Mouse (Mus musculus): ENCODE results near the gene Gm4559. TPM values are rescaled to one million over a fixed set of nuclear protein-coding genes. Genes with fewer than 3 reads are reported as not detected.
"Not testable (repeated sequence)": the region's sequence is repeated elsewhere in the genome, so short reads cannot be mapped to it uniquely, and the experiment has no call there.

Gene Gm4559
- not detected in 2 replicates for polyA plus RNA-seq (2014; fragmentation: Nextera tagmentation; extraction: Ambion mirVana)

- H3K4me2 ChIP-seq (ENCODE audit: low read depth, low read length); ATAC-seq (ENCODE audit: low read depth); H3K27me3 ChIP-seq (replicated peaks; ENCODE audit: control insufficient read depth, insufficient read depth, low read length); H3K9ac ChIP-seq (ENCODE audit: low read depth, low read length); H3K27ac ChIP-seq (replicated peaks; ENCODE audit: low read depth, low read length); H3K4me3 ChIP-seq (ENCODE audit: low read depth, low read length); H3K9me3 ChIP-seq (ENCODE audit: control insufficient read depth, low read length); DNase-seq (ENCODE audit: low spot score); H3K4me1 ChIP-seq (ENCODE audit: control insufficient read depth, insufficient read depth, low read length); H3K36me3 ChIP-seq (ENCODE audit: control insufficient read depth, insufficient read depth, low read length): not testable (repeated sequence)
These were observed at the start of gene Gm4559 for GRCm38 (mm10) chr7:142274263-142274662. Gm4559 (minus strand) TSS chr7:142274363.

- Histone ChIP-seq H3K27ac (replicated peaks; ENCODE audit: low read depth, low read length) (peak overlapping the region; percentile 62; the same call in 1 of the 2 replicates), H3K4me1 (ENCODE audit: control insufficient read depth, insufficient read depth, low read length) (no peaks in the 10 kb centered on the region), H3K4me3 (ENCODE audit: low read depth, low read length) (no peak overlapping the region), H3K9me3 (ENCODE audit: control insufficient read depth, low read length) (no peaks in the 10 kb centered on the region), H3K36me3 (ENCODE audit: control insufficient read depth, insufficient read depth, low read length) (no peaks in the 10 kb centered on the region), H3K9ac (ENCODE audit: low read depth, low read length) (no peak overlapping the region), H3K27me3 (replicated peaks; ENCODE audit: control insufficient read depth, insufficient read depth, low read length) (no peaks in the 10 kb centered on the region), H3K4me2 (ENCODE audit: low read depth, low read length) (no peak overlapping the region)
- WGBS: 71% methylated on average over 12 of the region's 12 CpGs
- DNase-seq (ENCODE audit: low spot score) (no peak), ATAC-seq (ENCODE audit: low read depth) (no peak; the same call in 1 of the 2 replicates)
These were observed 49.4 kb upstream of the Gm4559 start for GRCm38 (mm10) chr7:142323396-142324117.

- Histone ChIP-seq H3K27me3 (replicated peaks; ENCODE audit: control insufficient read depth, insufficient read depth, low read length) (no peaks in the 10 kb centered on the region), H3K4me2 (ENCODE audit: low read depth, low read length) (no peak overlapping the region), H3K36me3 (ENCODE audit: control insufficient read depth, insufficient read depth, low read length) (no peaks in the 10 kb centered on the region), H3K4me3 (ENCODE audit: low read depth, low read length) (no peak overlapping the region), H3K9me3 (ENCODE audit: control insufficient read depth, low read length) (no peaks in the 10 kb centered on the region), H3K4me1 (ENCODE audit: control insufficient read depth, insufficient read depth, low read length) (no peaks in the 10 kb centered on the region), H3K27ac (replicated peaks; ENCODE audit: low read depth, low read length) (peak overlapping the region; percentile 80), H3K9ac (ENCODE audit: low read depth, low read length) (no peak overlapping the region)
- ATAC-seq (ENCODE audit: low read depth): no peak
- WGBS: 78% methylated on average over 6 of the region's 6 CpGs
- DNase-seq (ENCODE audit: low spot score): no peak
These were observed 48.5 kb upstream of the Gm4559 start for GRCm38 (mm10) chr7:142322641-142323040.

- H3K4me3 ChIP-seq (ENCODE audit: low read depth, low read length); H3K36me3 ChIP-seq (ENCODE audit: control insufficient read depth, insufficient read depth, low read length); H3K9me3 ChIP-seq (ENCODE audit: control insufficient read depth, low read length); DNase-seq (ENCODE audit: low spot score); H3K27me3 ChIP-seq (replicated peaks; ENCODE audit: control insufficient read depth, insufficient read depth, low read length); H3K4me1 ChIP-seq (ENCODE audit: control insufficient read depth, insufficient read depth, low read length); H3K9ac ChIP-seq (ENCODE audit: low read depth, low read length); H3K4me2 ChIP-seq (ENCODE audit: low read depth, low read length): not testable (repeated sequence)
- peak; percentile 81; the same call in 1 of the 2 replicates for ATAC-seq (ENCODE audit: low read depth)
- WGBS: 23% methylated on average over 3 of the region's 10 CpGs
- H3K27ac ChIP-seq (replicated peaks; ENCODE audit: low read depth, low read length): peak overlapping the region; percentile 81
These were observed 47.6 kb upstream of the Gm4559 start for GRCm38 (mm10) chr7:142321637-142322306.

- WGBS: 21% methylated on average over 2 of the region's 2 CpGs
- DNase-seq (ENCODE audit: low spot score) (no peak), ATAC-seq (ENCODE audit: low read depth) (no peak)
- no peaks in the 10 kb centered on the region for H3K4me1 ChIP-seq (ENCODE audit: control insufficient read depth, insufficient read depth, low read length)
- H3K27me3 ChIP-seq (replicated peaks; ENCODE audit: control insufficient read depth, insufficient read depth, low read length): no peaks in the 10 kb centered on the region
- no peaks in the 10 kb centered on the region for H3K36me3 ChIP-seq (ENCODE audit: control insufficient read depth, insufficient read depth, low read length)
- peak overlapping the region; percentile 81 for H3K27ac ChIP-seq (replicated peaks; ENCODE audit: low read depth, low read length)
- H3K4me2 ChIP-seq (ENCODE audit: low read depth, low read length): no peak overlapping the region
- H3K4me3 ChIP-seq (ENCODE audit: low read depth, low read length): no peak overlapping the region
- H3K9ac ChIP-seq (ENCODE audit: low read depth, low read length): peak overlapping the region; percentile 20; the same call in 1 of the 2 replicates
- H3K9me3 ChIP-seq (ENCODE audit: control insufficient read depth, low read length): no peaks in the 10 kb centered on the region
These were observed 46.7 kb upstream of the Gm4559 start for GRCm38 (mm10) chr7:142320906-142321305.

GRCm38 (mm10) chr7:142319124-142319523 lies 45.0 kb upstream of the Gm4559 start:
- H3K36me3 ChIP-seq (ENCODE audit: control insufficient read depth, insufficient read depth, low read length): no peaks in the 10 kb centered on the region
- H3K9me3 ChIP-seq (ENCODE audit: control insufficient read depth, low read length): no peaks in the 10 kb centered on the region
- H3K4me2 ChIP-seq (ENCODE audit: low read depth, low read length): no peak overlapping the region
- ATAC-seq (ENCODE audit: low read depth): no peak
- H3K27ac ChIP-seq (replicated peaks; ENCODE audit: low read depth, low read length): peak overlapping the region; percentile 81; the same call in 1 of the 2 replicates
- H3K4me1 ChIP-seq (ENCODE audit: control insufficient read depth, insufficient read depth, low read length): no peaks in the 10 kb centered on the region
- no peak for DNase-seq (ENCODE audit: low spot score)
- 72% methylated on average over 11 of the region's 11 CpGs for WGBS
- no peak overlapping the region for H3K9ac ChIP-seq (ENCODE audit: low read depth, low read length)
- no peaks in the 10 kb centered on the region for H3K27me3 ChIP-seq (replicated peaks; ENCODE audit: control insufficient read depth, insufficient read depth, low read length)
- H3K4me3 ChIP-seq (ENCODE audit: low read depth, low read length): no peak overlapping the region

- H3K4me3 ChIP-seq (ENCODE audit: low read depth, low read length): no peak overlapping the region
- DNase-seq (ENCODE audit: low spot score) (no peak), ATAC-seq (ENCODE audit: low read depth) (no peak)
- H3K9ac ChIP-seq (ENCODE audit: low read depth, low read length): no peak overlapping the region
- no peaks in the 10 kb centered on the region for H3K4me1 ChIP-seq (ENCODE audit: control insufficient read depth, insufficient read depth, low read length)
- H3K4me2 ChIP-seq (ENCODE audit: low read depth, low read length): no peak overlapping the region
- H3K36me3 ChIP-seq (ENCODE audit: control insufficient read depth, insufficient read depth, low read length): no peaks in the 10 kb centered on the region
- WGBS: 67% methylated on average over 5 of the region's 5 CpGs
- no peaks in the 10 kb centered on the region for H3K9me3 ChIP-seq (ENCODE audit: control insufficient read depth, low read length)
- no peak overlapping the region for H3K27ac ChIP-seq (replicated peaks; ENCODE audit: low read depth, low read length)
- H3K27me3 ChIP-seq (replicated peaks; ENCODE audit: control insufficient read depth, insufficient read depth, low read length): no peaks in the 10 kb centered on the region
These were observed 43.1 kb upstream of the Gm4559 start for GRCm38 (mm10) chr7:142317216-142317615.

- Histone ChIP-seq H3K9ac (ENCODE audit: low read depth, low read length) (no peak overlapping the region), H3K27me3 (replicated peaks; ENCODE audit: control insufficient read depth, insufficient read depth, low read length) (no peaks in the 10 kb centered on the region), H3K9me3 (ENCODE audit: control insufficient read depth, low read length) (no peaks in the 10 kb centered on the region), H3K4me3 (ENCODE audit: low read depth, low read length) (no peak overlapping the region), H3K27ac (replicated peaks; ENCODE audit: low read depth, low read length) (no peak overlapping the region), H3K36me3 (ENCODE audit: control insufficient read depth, insufficient read depth, low read length) (no peaks in the 10 kb centered on the region), H3K4me2 (ENCODE audit: low read depth, low read length) (no peak overlapping the region), H3K4me1 (ENCODE audit: control insufficient read depth, insufficient read depth, low read length) (no peaks in the 10 kb centered on the region)
- WGBS: 38% methylated on average over 6 of the region's 6 CpGs
- no peak; the same call in 1 of the 2 replicates for ATAC-seq (ENCODE audit: low read depth)
- DNase-seq (ENCODE audit: low spot score): peak; percentile 66
These were observed 42.4 kb upstream of the Gm4559 start for GRCm38 (mm10) chr7:142316558-142316957.

Data from embryonic facial prominence, embryonic 14.5 days (tissue).